Mouse (Mus musculus): Measurements from ENCODE around the gene Capn12.
A peak's percentile ranks its signal among the peaks of the same experiment; 100 is the strongest.

The Capn12 gene

DNA sequence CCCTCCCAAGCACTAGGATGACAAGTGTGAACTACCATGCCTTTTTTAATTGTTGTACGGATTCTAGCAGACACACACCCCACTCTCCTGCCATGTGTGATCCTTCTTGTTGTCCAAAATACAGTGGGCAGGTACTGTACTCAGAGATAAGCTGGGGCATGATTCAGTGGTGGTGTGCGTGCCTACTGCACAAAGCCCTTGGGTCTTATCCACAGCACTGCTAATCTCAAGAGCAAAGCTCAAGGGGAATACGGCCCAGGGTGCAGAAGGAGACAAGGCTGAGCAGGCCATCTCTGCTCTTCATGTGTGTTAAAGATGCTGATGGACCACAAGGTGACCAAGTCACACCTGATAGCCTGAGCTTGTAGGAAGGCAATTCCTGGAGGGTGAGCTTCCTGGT lies 40.0 kb downstream of the Capn12 start:
- DNase-seq (ENCODE audit: low spot score in 2 of 2) = no peak

- no peak for DNase-seq (ENCODE audit: low spot score in 2 of 2)
Observed at GRCm38 (mm10) chr7:28921722-28922465, 40.7 kb downstream of the Capn12 start.

DNA sequence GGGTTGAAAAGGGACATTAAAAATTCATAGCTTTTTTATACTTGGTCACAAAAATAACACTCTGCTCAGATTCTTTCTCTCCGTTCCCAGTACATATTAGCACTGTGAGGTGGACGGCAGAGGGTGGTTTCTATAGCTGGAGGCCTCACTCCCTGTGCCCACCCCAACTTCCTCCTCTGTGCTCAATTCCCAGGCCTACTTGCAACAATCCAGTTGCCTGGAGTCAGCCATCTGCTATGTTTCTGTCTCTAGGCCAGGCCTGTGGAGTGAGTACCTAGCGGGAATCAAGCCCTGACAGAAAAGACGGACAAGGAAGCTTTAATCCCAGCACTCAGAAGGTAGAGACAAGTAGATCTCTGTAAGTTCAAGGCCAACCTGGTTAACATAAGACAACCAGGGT lies 41.4 kb downstream of the Capn12 start:
- peak in 1 of 2 experiments; percentile 59 for DNase-seq (ENCODE audit: low spot score in 2 of 2)

DNA sequence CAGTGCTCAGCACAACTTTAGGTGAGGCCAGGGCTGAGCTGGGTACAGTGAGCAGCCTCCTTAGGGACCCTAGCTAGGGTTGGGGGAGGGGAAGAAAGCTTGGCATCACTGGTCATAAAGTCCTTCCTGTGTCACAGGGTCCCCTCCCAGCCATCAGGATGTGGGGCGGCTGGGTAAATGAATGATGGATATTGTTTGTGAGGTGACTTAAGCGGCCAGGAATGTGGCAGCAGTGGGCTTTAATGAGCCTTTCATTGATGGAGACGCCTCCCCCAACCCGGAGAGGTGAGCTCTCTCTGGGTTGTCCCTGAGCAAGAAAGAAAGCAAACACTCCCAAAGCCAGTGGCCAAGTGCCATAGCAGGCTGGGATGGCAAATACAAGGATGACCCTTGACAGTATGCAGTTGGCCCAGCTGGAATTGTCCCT lies 42.7 kb downstream of the Capn12 start:
- no peak for DNase-seq (ENCODE audit: low spot score in 2 of 2)

DNA sequence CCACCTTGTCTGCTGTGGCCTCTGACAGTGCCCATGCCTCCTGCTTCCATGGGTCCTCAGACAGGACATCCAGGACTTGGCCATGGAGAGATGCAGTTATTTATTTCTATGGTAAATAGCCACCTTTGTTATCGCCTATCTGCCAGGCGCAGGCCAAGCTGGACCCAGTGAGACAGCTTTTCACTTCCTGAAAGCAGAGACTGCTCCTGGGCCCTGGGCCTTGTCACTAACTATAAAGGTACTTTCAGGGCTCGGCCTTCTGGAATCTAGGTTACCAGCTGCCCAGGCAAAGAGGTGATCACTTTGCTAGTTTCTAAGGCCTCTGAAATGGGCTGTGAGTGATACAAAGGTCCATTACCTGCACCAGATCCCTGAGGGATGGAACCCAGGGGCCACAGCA lies 43.6 kb downstream of the Capn12 start:
- DNase-seq (ENCODE audit: low spot score in 2 of 2) = no peak

DNA sequence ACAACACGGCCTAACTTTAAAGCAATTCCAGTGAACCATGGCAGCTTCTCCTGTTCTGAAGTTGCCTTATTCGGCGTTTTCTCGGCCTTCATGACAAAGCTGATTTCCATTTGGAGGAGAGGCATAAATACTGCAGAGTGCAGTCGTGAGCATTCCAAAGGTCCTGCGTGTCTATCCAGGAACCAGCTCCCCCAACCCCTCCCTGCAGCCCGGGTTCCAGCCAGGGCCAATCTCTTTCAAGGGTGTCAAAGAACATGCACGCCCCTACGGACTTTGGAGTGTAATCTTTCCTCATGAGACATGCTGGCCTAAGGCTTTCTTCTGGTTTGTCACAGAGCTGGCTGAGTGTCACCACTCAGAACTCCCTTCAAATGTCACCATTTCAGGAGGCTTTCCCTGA lies 44.1 kb downstream of the Capn12 start:
- DNase-seq (ENCODE audit: low spot score in 2 of 2) = no peak

- no peak for DNase-seq (ENCODE audit: low spot score in 2 of 2)
Observed at GRCm38 (mm10) chr7:28926172-28926571, 45.0 kb downstream of the Capn12 start.

DNA sequence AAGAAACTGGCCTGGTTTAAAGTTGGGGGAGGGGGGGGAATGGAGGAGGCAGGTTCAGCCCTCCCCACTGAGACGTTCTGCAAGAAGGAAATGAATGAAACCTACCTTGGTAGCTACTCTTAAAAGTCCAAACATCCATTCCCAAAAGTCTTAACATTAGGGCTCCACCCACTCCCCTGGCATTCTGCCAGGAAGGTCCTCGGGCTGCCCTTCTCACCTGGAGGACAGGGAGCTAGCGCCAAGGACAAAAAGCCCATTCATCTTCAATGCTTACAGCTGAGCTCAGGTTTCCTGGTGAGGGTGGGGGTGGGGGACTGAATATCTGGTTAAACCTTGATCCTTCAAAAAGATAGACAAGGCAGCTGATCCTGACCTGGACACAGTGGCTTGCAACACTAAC lies 48.2 kb downstream of the Capn12 start:
- DNase-seq (ENCODE audit: low spot score in 2 of 2) = no peak

DNA sequence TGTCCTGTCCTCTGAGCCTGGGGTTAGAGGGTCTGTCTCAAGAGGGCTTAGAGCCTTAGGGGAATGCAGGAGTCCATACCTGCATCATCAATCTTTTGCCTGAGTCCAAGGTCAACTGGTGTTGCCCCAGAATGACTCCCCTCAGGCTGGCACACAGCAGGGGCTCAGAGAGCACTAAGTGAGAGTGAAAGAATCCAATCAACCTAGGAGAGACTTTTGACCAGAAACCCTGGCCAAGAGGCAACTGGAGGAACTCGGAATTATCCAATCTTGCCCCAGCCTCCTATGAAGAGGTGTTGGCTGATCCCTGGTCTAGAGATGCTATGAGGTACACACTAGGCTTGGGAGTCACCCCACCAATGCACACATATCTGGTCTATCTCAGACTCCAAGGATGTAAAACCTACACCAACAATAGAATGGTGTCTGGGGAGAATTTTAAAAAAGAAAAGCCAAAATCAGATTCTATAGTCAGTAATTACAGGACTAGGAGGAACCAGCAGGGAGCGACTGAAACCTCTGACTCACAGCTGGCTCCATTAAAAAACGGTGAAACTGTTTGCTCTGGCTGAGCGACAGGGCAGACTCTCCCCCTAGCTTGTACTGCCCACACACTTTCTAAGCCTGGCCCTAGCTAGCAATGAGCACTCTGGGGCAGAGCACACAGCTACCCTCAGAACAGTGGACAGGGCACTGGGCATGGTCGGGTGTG lies 49.3 kb downstream of the Capn12 start:
- no peak for DNase-seq (ENCODE audit: low spot score in 2 of 2)

GRCm38 (mm10) chr7:28931032-28931694 lies 49.9 kb downstream of the Capn12 start:
- no peak for DNase-seq (ENCODE audit: low spot score in 2 of 2)

DNA sequence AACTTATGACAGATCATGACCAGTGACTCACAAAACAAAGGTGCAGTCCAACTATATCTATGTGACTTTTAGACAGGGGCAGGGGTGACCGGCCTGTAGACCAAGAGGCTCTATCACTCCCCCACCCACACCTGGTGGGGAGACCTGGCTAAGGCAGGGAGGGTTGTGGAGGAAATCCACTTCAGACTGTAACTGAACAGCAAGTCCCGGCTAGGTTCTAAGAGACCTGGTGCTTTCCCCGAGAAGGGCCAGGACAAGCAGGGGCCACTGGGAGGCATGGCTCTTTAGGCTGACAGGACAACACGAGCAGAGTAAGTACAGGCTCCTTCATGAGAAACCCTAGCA lies 50.4 kb downstream of the Capn12 start:
- DNase-seq (ENCODE audit: low spot score in 2 of 2) = no peak

DNA sequence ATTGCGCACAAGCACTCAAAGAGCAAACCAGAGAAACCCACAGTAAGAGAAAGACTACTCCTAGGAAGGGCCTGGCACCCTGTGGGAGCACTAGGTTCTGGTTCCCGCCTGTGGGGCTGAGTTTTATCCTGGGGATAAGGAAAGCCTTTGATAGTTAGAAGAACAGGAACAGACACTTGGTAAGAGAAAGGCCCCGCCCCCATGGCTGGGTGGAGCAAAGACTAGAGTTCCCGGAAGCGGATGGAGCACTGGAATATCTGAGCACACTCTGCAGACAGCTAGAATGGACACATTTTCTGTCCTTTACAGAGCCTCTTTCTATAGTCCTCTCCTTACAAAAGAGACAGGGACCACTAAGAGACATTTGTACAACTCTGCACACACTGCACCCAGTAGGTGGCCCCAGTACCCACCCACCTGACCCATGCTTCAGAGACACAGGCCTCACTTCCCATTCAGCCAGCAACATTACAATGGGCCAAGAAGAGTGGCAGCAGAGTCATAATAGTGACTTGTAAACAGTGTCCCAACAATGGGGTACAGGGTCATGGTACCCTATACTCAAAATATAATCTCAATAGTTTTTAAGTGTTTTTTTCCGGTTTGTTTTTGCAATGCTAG lies 51.3 kb downstream of the Capn12 start:
- DNase-seq (ENCODE audit: low spot score in 2 of 2) = no peak

DNA sequence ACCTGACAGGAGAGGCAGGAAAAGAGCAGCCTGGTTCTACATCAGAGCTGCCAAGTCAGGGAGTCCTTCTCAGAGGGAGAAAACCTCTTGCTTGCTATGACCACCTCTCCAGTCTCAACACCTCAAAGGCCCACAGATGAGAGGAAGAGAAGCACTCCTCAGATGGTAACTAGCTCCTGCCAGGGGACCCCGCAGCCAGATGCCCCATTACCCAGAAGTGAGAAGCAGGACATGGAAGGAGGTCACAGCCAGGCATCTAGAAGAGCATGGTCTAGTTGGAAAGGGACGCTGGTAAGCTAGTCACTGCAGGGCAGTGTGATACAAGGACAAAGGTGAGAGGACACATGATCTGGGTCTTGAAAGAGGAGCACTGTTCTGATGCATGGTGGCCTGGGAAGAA lies 52.6 kb downstream of the Capn12 start:
- no peak for DNase-seq (ENCODE audit: low spot score in 2 of 2)

DNA sequence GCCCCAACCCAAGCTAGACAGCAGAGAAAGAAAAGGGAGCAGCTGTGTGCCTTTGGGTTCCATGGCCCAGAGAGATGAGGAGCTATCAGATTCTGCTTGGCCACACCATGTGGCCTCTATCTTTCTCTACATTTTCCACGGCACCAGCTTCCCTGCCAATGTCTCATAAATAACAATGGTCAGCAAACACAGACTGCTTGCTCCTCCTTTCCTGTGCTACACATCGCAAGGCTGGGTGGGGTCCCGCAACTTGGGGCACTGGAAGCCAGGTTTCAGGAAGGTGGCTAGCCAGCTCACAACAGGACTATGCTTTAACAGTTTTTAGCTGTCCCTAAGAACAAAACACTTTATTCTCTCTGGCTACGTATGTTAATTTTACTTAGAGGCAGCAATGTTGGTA lies 55.6 kb downstream of the Capn12 start:
- no peak for DNase-seq (ENCODE audit: low spot score in 2 of 2)

- DNase-seq (ENCODE audit: low spot score in 2 of 2) = no peak
Observed at GRCm38 (mm10) chr7:28938654-28939053, 57.4 kb downstream of the Capn12 start.

DNA sequence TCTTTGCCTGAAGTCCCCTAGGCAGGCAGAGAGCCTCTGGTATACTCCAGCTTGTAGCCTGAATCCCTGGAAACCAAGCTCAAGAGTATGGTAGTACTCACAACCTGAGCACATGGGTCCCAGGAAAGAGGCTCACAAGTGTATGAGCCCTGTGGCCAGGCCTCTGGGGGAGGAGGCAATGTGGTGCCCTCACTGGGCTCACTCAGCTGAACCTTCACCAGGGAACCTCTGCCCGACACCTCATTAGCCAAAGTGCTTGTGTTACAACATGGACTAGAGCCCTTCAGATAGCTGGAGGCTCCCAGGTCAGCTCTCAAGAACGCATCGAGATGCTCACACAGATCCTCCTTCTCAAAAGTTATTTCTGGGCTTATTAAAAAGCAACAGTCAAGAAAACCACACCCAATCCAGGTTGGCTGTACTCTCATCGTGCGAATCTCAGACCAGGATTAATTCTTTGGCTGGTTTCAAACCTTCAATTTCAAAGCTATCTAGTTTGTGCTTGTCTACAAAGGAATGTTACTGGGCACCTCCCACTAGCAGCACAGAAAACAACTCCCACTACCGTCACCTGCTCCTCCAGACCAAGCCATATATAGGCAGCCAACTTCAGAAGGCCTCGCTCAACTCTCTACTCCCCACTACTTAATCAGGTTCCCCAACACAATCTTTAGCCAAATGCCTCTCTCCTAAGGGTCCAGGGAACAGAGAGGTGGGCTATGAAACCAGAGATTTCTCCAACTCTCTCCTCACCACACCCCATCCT lies 58.4 kb downstream of the Capn12 start:
- DNase-seq (ENCODE audit: low spot score in 2 of 2) = no peak

GRCm38 (mm10) chr7:28941129-28941528 lies 59.9 kb downstream of the Capn12 start:
- no peak for DNase-seq (ENCODE audit: low spot score in 2 of 2)

DNA sequence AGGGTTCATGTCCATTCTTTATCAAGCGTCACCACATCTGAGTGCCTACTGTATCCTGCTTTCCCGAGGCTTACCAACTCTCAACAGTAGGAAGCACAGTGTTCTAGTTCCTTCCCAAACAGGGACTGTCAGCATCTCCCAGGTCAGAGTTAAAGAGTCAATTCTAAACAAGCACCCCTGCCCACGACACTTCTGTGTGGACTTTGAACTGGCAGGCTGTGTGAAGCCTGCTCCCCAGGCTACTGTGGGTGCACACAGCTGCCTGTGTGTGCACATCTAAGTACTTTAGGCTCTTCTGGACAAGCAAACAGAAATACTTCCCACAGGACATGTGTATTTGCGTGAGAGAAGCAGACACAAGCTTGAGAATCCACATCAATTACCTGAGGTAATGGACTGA lies 60.3 kb downstream of the Capn12 start:
- no peak for DNase-seq (ENCODE audit: low spot score in 2 of 2)

Measured in frontal cortex, postnatal 36 days (tissue).